Mouse (Mus musculus) adrenal gland, postnatal 10 days (tissue): ENCODE results near the gene Pcx. TPM values are rescaled to one million over a fixed set of nuclear protein-coding genes. Genes with fewer than 3 reads are reported as not detected.
A peak's percentile ranks its signal among the peaks of the same experiment; 100 is the strongest.

Experiments used
- DNase-seq: peaks from one replicate; pipeline ENCODE4 v3.0.0; 2021; ENCODE audit warnings: mixed read lengths
- microRNA-seq: library from miRNA; unstranded; fragments of <30 nt; microRNA quantifications from one replicate; pipeline ENCODE4 v1.2.0, GENCODE M21; 2021
- total RNA-seq, 2 experiments: library from RNA; stranded (reverse); gene quantifications; 2 replicates each; pipeline ENCODE4 v1.2.3; 2021

The Pcx gene
- total RNA-seq, 2 experiments from 2014 or later: 330 to 427 TPM

- DNase-seq: no peak
Observed at GRCm38 (mm10) chr19:4620721-4621120, 110.4 kb downstream of the Pcx start.

- no peak for DNase-seq
Observed at GRCm38 (mm10) chr19:4622780-4623179, 112.5 kb downstream of the Pcx start.

- DNase-seq: no peak
Observed at GRCm38 (mm10) chr19:4623419-4623818, 113.1 kb downstream of the Pcx start.

- no peak for DNase-seq
Observed at GRCm38 (mm10) chr19:4624006-4624405, 113.7 kb downstream of the Pcx start.

- DNase-seq: no peak
Observed at GRCm38 (mm10) chr19:4624406-4625178, 114.3 kb downstream of the Pcx start.

GRCm38 (mm10) chr19:4625179-4625828 lies 115.0 kb downstream of the Pcx start, which contains the start of gene Rce1:
Gene Rce1, minus strand, starts transcription at chr19:4625641.
- peak; percentile 94 for DNase-seq

- DNase-seq: no peak
Observed at GRCm38 (mm10) chr19:4625829-4626535, 115.7 kb downstream of the Pcx start.

- DNase-seq: peak; percentile 78
Observed at GRCm38 (mm10) chr19:4628819-4629218, 118.5 kb downstream of the Pcx start.

GRCm38 (mm10) chr19:4635986-4636385 lies 125.7 kb downstream of the Pcx start:
- no peak for DNase-seq

- peak; percentile 47 for DNase-seq
Observed at GRCm38 (mm10) chr19:4644271-4644670, 134.0 kb downstream of the Pcx start.

GRCm38 (mm10) chr19:4646917-4647492 lies 136.7 kb downstream of the Pcx start:
- DNase-seq: no peak

GRCm38 (mm10) chr19:4658156-4658555 lies 147.9 kb downstream of the Pcx start:
- no peak for DNase-seq

- DNase-seq: peak; percentile 9
Observed at GRCm38 (mm10) chr19:4666815-4667214, 156.5 kb downstream of the Pcx start.

- DNase-seq: no peak
Observed at GRCm38 (mm10) chr19:4670776-4671175, 160.5 kb downstream of the Pcx start.

Small RNAs within 50 kb of the gene (microRNA-seq; reads per million reads assigned to microRNA genes)
- 2.8 reads per million for gene Mir6986

Other genes with a start within 250 kb of the Pcx start
- 10 to 100 TPM; 16.8 to 21.9 TPM for gene Ssh3, start 241.3 kb upstream of the Pcx start, total RNA-seq
- gene Ankrd13d, start 227.3 kb upstream of the Pcx start, total RNA-seq: 1 to 10 TPM; 3.5 to 8.5 TPM
- 10 to 100 TPM; 46.3 to 54.8 TPM for gene Grk2, start 204.2 kb upstream of the Pcx start, total RNA-seq
- 10 to 100 TPM; 67.7 to 84.7 TPM for gene Kdm2a, start 112.2 kb upstream of the Pcx start, total RNA-seq
- gene Rhod, start 71.0 kb upstream of the Pcx start, total RNA-seq: 10 to 100 TPM; 13.7 to 15.4 TPM
- gene Syt12, start 33.0 kb upstream of the Pcx start, total RNA-seq: 10 to 100 TPM; 18.8 to 22.7 TPM
- 10 to 100 TPM in 1 of 2 experiments, 1 to 10 TPM in 1; 9.4 to 16.1 TPM for gene 2010003K11Rik, start 11.9 kb upstream of the Pcx start, total RNA-seq
- 10 to 100 TPM in 1 of 2 experiments, 1 to 10 TPM in 1; 7.3 to 10.2 TPM for gene Lrfn4, start 105.2 kb downstream of the Pcx start, total RNA-seq
- 10 to 100 TPM; 23.7 to 30.9 TPM for gene Rce1, start 115.2 kb downstream of the Pcx start, total RNA-seq
- under 1 TPM in 1 of 2 experiments, not detected in 1; 0.97 TPM for gene Gm960, start 188.2 kb downstream of the Pcx start, total RNA-seq
- gene Sptbn2, start 200.7 kb downstream of the Pcx start, total RNA-seq: 1 to 10 TPM; 4.7 to 7.3 TPM
- gene Rbm4b, start 246.0 kb downstream of the Pcx start, total RNA-seq: 10 to 100 TPM; 11.2 to 13.1 TPM